Comparison of ENCODE assay signal across 8 mouse cellular contexts in genomic region chr3:109490561-109491296, GRCm38 (mm10).
"Had no signal": no experiment of that assay in that cellular context is flagged by ENCODE, and none has a peak within 500 bp of the region (broad histone marks: within the 10 kb centered on the region; RNA-seq: fewer than 3 reads in every experiment).

No protein-coding gene starts in this region.

- H3K36me3 ChIP-seq: limb, embryonic 12.5 days; limb, embryonic 15.5 days; liver, embryonic 15.5 days; lung, embryonic 15.5 days; midbrain, embryonic 15.5 days had no signal

- H3K4me3 ChIP-seq: limb, embryonic 12.5 days; limb, embryonic 15.5 days; liver, embryonic 15.5 days; lung, embryonic 15.5 days; midbrain, embryonic 15.5 days; myocyte had no signal

- H3K9me3 ChIP-seq: limb, embryonic 12.5 days; limb, embryonic 15.5 days; liver, embryonic 15.5 days; lung, embryonic 15.5 days; midbrain, embryonic 15.5 days had no signal

- H3K9ac ChIP-seq: limb, embryonic 12.5 days; limb, embryonic 15.5 days; liver, embryonic 15.5 days; lung, embryonic 15.5 days; midbrain, embryonic 15.5 days had no signal

- DNase-seq: thymus, adult 18-20 months had no signal

- H3K27me3 ChIP-seq: limb, embryonic 12.5 days; liver, embryonic 15.5 days; lung, embryonic 15.5 days; midbrain, embryonic 15.5 days had no signal

- H3K27ac ChIP-seq: limb, embryonic 12.5 days; limb, embryonic 15.5 days; liver, embryonic 15.5 days; lung, embryonic 15.5 days; midbrain, embryonic 15.5 days had no signal

- H3K4me2 ChIP-seq: limb, embryonic 12.5 days; limb, embryonic 15.5 days; liver, embryonic 11.5 days; liver, embryonic 15.5 days; lung, embryonic 15.5 days; midbrain, embryonic 15.5 days had no signal

- H3K4me1 ChIP-seq: limb, embryonic 12.5 days; limb, embryonic 15.5 days; liver, embryonic 15.5 days; lung, embryonic 15.5 days had no signal
